Mouse (Mus musculus) midbrain, embryonic 14.5 days (tissue): ENCODE results near the gene Dus4l. TPM values are rescaled to one million over a fixed set of nuclear protein-coding genes. Genes with fewer than 3 reads are reported as not detected.
A peak's percentile ranks its signal among the peaks of the same experiment; 100 is the strongest.
"Not testable (repeated sequence)": the region's sequence is repeated elsewhere in the genome, so short reads cannot be mapped to it uniquely, and the experiment has no call there.

ENCODE experiments used
- ATAC-seq: fragments of 200-750 bp; cut with Nextera tagmentation; 2 replicates; pipeline ENCODE4 v1.8.0; 2017; ENCODE audit warnings: moderate number of reproducible peaks, moderate library complexity; ENCODE audit not compliant: low FRiP score, low TSS enrichment
- DNase-seq: peaks from one replicate; pipeline ENCODE4 v3.0.0-alpha.2; 2015
- H3K27ac ChIP-seq: fragments of 300-500 bp; sonication (generic); replicated peaks from 2 replicates; pipeline ENCODE4 v1.5.1; 2014; ENCODE audit warnings: mild to moderate bottlenecking, low read depth, low read length, moderate library complexity
- H3K27me3 ChIP-seq: fragments of 300-500 bp; sonication (generic); 2 replicates; pipeline ENCODE4 v1.6.1; 2014; ENCODE audit warnings: low read length, control low read depth, mixed read lengths; ENCODE audit not compliant: control insufficient read depth, insufficient read depth
- H3K36me3 ChIP-seq: fragments of 300-500 bp; sonication (generic); 2 replicates; pipeline ENCODE4 v1.6.1; 2014; ENCODE audit warnings: low read length, control low read depth; ENCODE audit not compliant: control insufficient read depth, insufficient read depth
- H3K4me1 ChIP-seq: fragments of 300-500 bp; sonication (generic); 2 replicates; pipeline ENCODE4 v1.6.1; 2014; ENCODE audit warnings: mild to moderate bottlenecking, antibody characterized with exemption, low read length, control low read depth; ENCODE audit not compliant: control insufficient read depth, insufficient read depth
- H3K4me2 ChIP-seq: fragments of 300-500 bp; sonication (generic); 2 replicates; pipeline ENCODE4 v1.6.1; 2014; ENCODE audit warnings: mild to moderate bottlenecking, low read length, moderate library complexity
- H3K4me3 ChIP-seq: fragments of 300-500 bp; sonication (generic); replicated peaks from 2 replicates; pipeline ENCODE4 v1.5.1; 2014; ENCODE audit warnings: low read depth, low read length
- H3K9ac ChIP-seq: fragments of 300-500 bp; sonication (generic); replicated peaks from 2 replicates; pipeline ENCODE4 v1.6.1; 2014; ENCODE audit warnings: mild to moderate bottlenecking, low read length, moderate library complexity
- H3K9me3 ChIP-seq: fragments of 300-500 bp; sonication (generic); 2 replicates; pipeline ENCODE4 v1.6.1; 2016; ENCODE audit warnings: low read length, control low read depth, mixed read lengths; ENCODE audit not compliant: control insufficient read depth
- WGBS: fragments of 180-500 bp; shearing (Covaris S2); extraction: QIAGEN DNeasy Blood & Tissue Kit; methylation state at CpG from one replicate; pipeline ENCODE4 v1.1.7; 2014; 5-methylcytosine and 5-hydroxymethylcytosine counted together
- polyA plus RNA-seq: library from polyadenylated mRNA; unstranded; fragments of >200 nt; fragmentation: Nextera tagmentation; extraction: Ambion mirVana; gene quantifications from 2 replicates; pipeline ENCODE4 v1.2.1, GENCODE M21; 2014

The Dus4l gene
- polyA plus RNA-seq, 1 experiment from 2014 or later, result 9.8 TPM

- no peak overlapping the region for H3K27ac ChIP-seq
- no peak overlapping the region for H3K9ac ChIP-seq
- no peak for ATAC-seq
- no peaks in the 10 kb centered on the region for H3K27me3 ChIP-seq
- no peaks in the 10 kb centered on the region for H3K9me3 ChIP-seq
- peaks cover 5% of the 10 kb centered on the region; the same call in 1 of the 2 replicates for H3K4me1 ChIP-seq
- 97% methylated on average over 2 of the region's 2 CpGs for WGBS
- no peak overlapping the region for H3K4me3 ChIP-seq
- no peak for DNase-seq
- H3K4me2 ChIP-seq, result no peak overlapping the region
- H3K36me3 ChIP-seq, result no peaks in the 10 kb centered on the region
These were observed 2.2 kb upstream of the Dus4l start for GRCm38 (mm10) chr12:31656841-31657240.

GRCm38 (mm10) chr12:31654965-31655477 lies 395 bp upstream of the Dus4l start:
- H3K36me3 ChIP-seq, result no peaks in the 10 kb centered on the region
- H3K4me2 ChIP-seq, result peak overlapping the region; percentile 81
- peak overlapping the region; percentile 73 for H3K9ac ChIP-seq
- H3K4me1 ChIP-seq, result peaks cover 5% of the 10 kb centered on the region; the same call in 1 of the 2 replicates
- peak overlapping the region; percentile 89 for H3K4me3 ChIP-seq
- ATAC-seq (peak; percentile 69), DNase-seq (no peak)
- WGBS, result under 1% methylated on average over 29 of the region's 29 CpGs
- no peaks in the 10 kb centered on the region for H3K27me3 ChIP-seq
- H3K9me3 ChIP-seq, result no peaks in the 10 kb centered on the region
- H3K27ac ChIP-seq, result peak overlapping the region; percentile 78; the same call in 1 of the 2 replicates

GRCm38 (mm10) chr12:31653611-31654010 lies 1.0 kb downstream of the Dus4l start:
- Histone ChIP-seq H3K4me2 (peak overlapping the region; percentile 81; the same call in 1 of the 2 replicates), H3K27ac (no peak overlapping the region), H3K4me3 (no peak overlapping the region), H3K4me1 (peaks cover 5% of the 10 kb centered on the region; the same call in 1 of the 2 replicates), H3K9me3 (no peaks in the 10 kb centered on the region), H3K36me3 (no peaks in the 10 kb centered on the region), H3K27me3 (no peaks in the 10 kb centered on the region), H3K9ac (no peak overlapping the region)
- 76% methylated on average over 5 of the region's 5 CpGs for WGBS
- no peak for ATAC-seq
- no peak for DNase-seq

- no peak overlapping the region for H3K4me3 ChIP-seq
- no peak for ATAC-seq
- peak overlapping the region; percentile 78; the same call in 1 of the 2 replicates for H3K9ac ChIP-seq
- no peaks in the 10 kb centered on the region for H3K36me3 ChIP-seq
- peaks cover 4% of the 10 kb centered on the region; the same call in 1 of the 2 replicates for H3K4me1 ChIP-seq
- no peaks in the 10 kb centered on the region for H3K27me3 ChIP-seq
- no peaks in the 10 kb centered on the region for H3K9me3 ChIP-seq
- WGBS, result 78% methylated on average over 3 of the region's 3 CpGs
- no peak for DNase-seq
- H3K4me2 ChIP-seq, result peak overlapping the region; percentile 79
- 0 out of 2 replicates have a peak overlapping the region, but pooled peaks have one; percentile 66 for H3K27ac ChIP-seq
These were observed 19.4 kb downstream of the Dus4l start for GRCm38 (mm10) chr12:31635240-31635607.

GRCm38 (mm10) chr12:31634343-31635239 lies 20.0 kb downstream of the Dus4l start, which contains the start of gene Bcap29:
Gene Bcap29 (minus strand): TSS chr12:31634658.
- Histone ChIP-seq H3K9me3 (no peaks in the 10 kb centered on the region), H3K27me3 (no peaks in the 10 kb centered on the region), H3K4me1 (peaks cover 4% of the 10 kb centered on the region; the same call in 1 of the 2 replicates), H3K36me3 (no peaks in the 10 kb centered on the region), H3K9ac (peak within 1 kb of the TSS; percentile 78), H3K27ac (peak within 1 kb of the TSS; percentile 66), H3K4me2 (peak within 1 kb of the TSS; percentile 79), H3K4me3 (peak within 1 kb of the TSS; percentile 54)
- 1% methylated on average over 73 of the region's 73 CpGs for WGBS
- ATAC-seq (peak; percentile 88), DNase-seq (peak; percentile 90)

- Histone ChIP-seq H3K9me3 (no peaks in the 10 kb centered on the region), H3K36me3 (no peaks in the 10 kb centered on the region), H3K4me2 (peak overlapping the region; percentile 79), H3K4me3 (peak overlapping the region; percentile 54), H3K4me1 (peaks cover 4% of the 10 kb centered on the region; the same call in 1 of the 2 replicates), H3K27ac (no peak overlapping the region; the same call in 1 of the 2 replicates), H3K27me3 (no peaks in the 10 kb centered on the region), H3K9ac (peak overlapping the region; percentile 78)
- DNase-seq, result no peak
- peak; percentile 28; the same call in 1 of the 2 replicates for ATAC-seq
- 8% methylated on average over 13 of the region's 13 CpGs for WGBS
These were observed 20.7 kb downstream of the Dus4l start for GRCm38 (mm10) chr12:31633970-31634342.

- not testable (repeated sequence) for ATAC-seq, DNase-seq, H3K27me3 ChIP-seq, H3K4me3 ChIP-seq, H3K36me3 ChIP-seq, H3K4me1 ChIP-seq, H3K9ac ChIP-seq, H3K9me3 ChIP-seq, H3K27ac ChIP-seq, H3K4me2 ChIP-seq
- WGBS, result 92% methylated on average over 9 of the region's 9 CpGs
These were observed 26.2 kb downstream of the Dus4l start for GRCm38 (mm10) chr12:31628396-31628795.

DNA sequence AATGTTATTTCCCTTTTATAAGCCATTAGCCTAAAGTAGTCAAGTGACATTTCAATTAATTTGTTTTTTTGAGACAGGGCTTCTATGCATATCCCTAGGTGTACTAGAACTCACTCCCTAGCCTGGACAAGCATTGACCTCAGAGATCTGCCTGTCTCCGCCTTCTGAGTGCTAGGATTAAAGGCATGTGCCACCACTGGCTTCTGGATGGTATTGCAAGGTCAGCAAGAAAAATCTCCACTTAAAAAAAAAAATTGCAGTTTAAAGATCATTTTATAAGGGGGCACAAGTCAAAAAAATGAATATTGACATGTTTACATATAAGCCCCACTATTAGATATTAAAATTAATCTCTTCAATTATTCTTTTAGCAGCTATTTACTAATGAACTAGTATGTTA lies 29.6 kb downstream of the Dus4l start:
- no peak for DNase-seq
- ATAC-seq, result no peak
- WGBS, result 95% methylated on average over 1 of the region's 1 CpGs

More for the DNA sequence above, 29.6 kb downstream of the Dus4l start:
- 0 out of 2 replicates have a peak, but pooled peaks cover 5% of the 10 kb centered on the region for H3K36me3 ChIP-seq
- no peak overlapping the region for H3K27ac ChIP-seq
- H3K9me3 ChIP-seq, result no peaks in the 10 kb centered on the region
- no peak overlapping the region for H3K4me2 ChIP-seq
- no peak overlapping the region for H3K9ac ChIP-seq
- no peaks in the 10 kb centered on the region for H3K4me1 ChIP-seq
- H3K27me3 ChIP-seq, result no peaks in the 10 kb centered on the region
- H3K4me3 ChIP-seq, result no peak overlapping the region
